Mouse (Mus musculus) liver, embryonic 18 days (tissue): ENCODE data around the gene Sva. TPM values are rescaled to one million over a fixed set of nuclear protein-coding genes. Genes with fewer than 3 reads are reported as not detected.

Experiments
- polyA plus RNA-seq: library from polyadenylated mRNA; depleted of rRNA; stranded (reverse); fragments of >200 nt; gene quantifications from 2 replicates; pipeline ENCODE4 v1.2.3, GENCODE M21; 2012; rRNA removed

The Sva gene
- not detected in 2 replicates for polyA plus RNA-seq

GRCm38 (mm10) chr6:42038094-42038493, at the start of gene Sva:
TSS of gene Sva (plus strand) at chr6:42038394.

Other genes starting within 250 kb of the Sva start
- not detected in 2 replicates for gene Pip, start 190.9 kb upstream of the Sva start, polyA plus RNA-seq
- not detected in 2 replicates for gene Sval2, start 185.4 kb upstream of the Sva start, polyA plus RNA-seq
- gene Sval1, start 86.8 kb upstream of the Sva start, polyA plus RNA-seq = not detected in 2 replicates
- gene Sval3, start 70.3 kb upstream of the Sva start, polyA plus RNA-seq = not detected in 2 replicates
- not detected in 2 replicates for gene Tas2r139, start 102.5 kb downstream of the Sva start, polyA plus RNA-seq
- not detected in 2 replicates for gene Tas2r144, start 176.9 kb downstream of the Sva start, polyA plus RNA-seq
- gene Gstk1, start 207.5 kb downstream of the Sva start, polyA plus RNA-seq = 11.0 and 14.4 TPM in 2 replicates
- gene Tmem139, start 223.6 kb downstream of the Sva start, polyA plus RNA-seq = 0.26 and 0.29 TPM in 2 replicates
- gene Casp2, start 226.6 kb downstream of the Sva start, polyA plus RNA-seq = 17.4 and 18.2 TPM in 2 replicates
- gene Clcn1, start 248.3 kb downstream of the Sva start, polyA plus RNA-seq = 0.11 and 0.14 TPM in 2 replicates